30 mouse cellular contexts compared by ENCODE assay signal in genomic region chr7:26939262-26939661, GRCm38 (mm10). TPM values are rescaled to one million over a fixed set of nuclear protein-coding genes. Genes with fewer than 3 reads are reported as not detected.
"Had no signal": no experiment of that assay in that cellular context is flagged by ENCODE, and none has a peak within 500 bp of the region (broad histone marks: within the 10 kb centered on the region; RNA-seq: fewer than 3 reads in every experiment).

TSS of gene Cyp2a22 (minus strand) at chr7:26939384.

- H3K27me3 ChIP-seq: heart, embryonic 12.5 days; hindbrain, embryonic 12.5 days; intestine, embryonic 15.5 days; limb, embryonic 12.5 days; liver, embryonic 13.5 days had no signal

- DNase-seq: gastrocnemius, adult 2 months; gastrocnemius, postnatal 10 days; gastrocnemius, postnatal 25 days; heart, adult 2 months; heart, postnatal 10 days; heart, postnatal 4 days; kidney, adult 18-20 months; kidney, adult 8-10 months; kidney, postnatal 10 days; kidney, postnatal 25 days; kidney, postnatal 4 days; liver, embryonic 13.5 days had no signal

- H3K9ac ChIP-seq: heart, embryonic 12.5 days; hindbrain, embryonic 12.5 days; hindbrain, embryonic 14.5 days; intestine, embryonic 15.5 days; limb, embryonic 12.5 days; liver, embryonic 13.5 days had no signal

- H3K36me3 ChIP-seq: heart, embryonic 12.5 days; hindbrain, embryonic 10.5 days; hindbrain, embryonic 12.5 days; intestine, embryonic 15.5 days; limb, embryonic 10.5 days; limb, embryonic 12.5 days; liver, embryonic 13.5 days had no signal

- ATAC-seq: hindbrain, embryonic 16.5 days; inflammation-experienced regulatory T-cells, adult 6 months; intestine, embryonic 15.5 days; intestine, postnatal 0 days had no signal

- H3K4me1 ChIP-seq: heart, embryonic 12.5 days; hindbrain, embryonic 10.5 days; hindbrain, embryonic 12.5 days; intestine, embryonic 15.5 days; limb, embryonic 10.5 days; limb, embryonic 12.5 days; liver, embryonic 13.5 days had no signal

- H3K4me3 ChIP-seq: gastrocnemius, adult 2 months; heart, adult 2 months; heart, embryonic 12.5 days; hindbrain, embryonic 10.5 days; hindbrain, embryonic 12.5 days; intestine, embryonic 15.5 days; layer of hippocampus, adult 2 months; left cerebral cortex, adult 2 months; limb, embryonic 10.5 days; limb, embryonic 12.5 days; liver, embryonic 13.5 days had no signal

- H3K27ac ChIP-seq: gastrocnemius, adult 2 months; heart, adult 2 months; hindbrain, embryonic 10.5 days; hindbrain, embryonic 12.5 days; hindbrain, embryonic 14.5 days; intestine, embryonic 15.5 days; layer of hippocampus, adult 2 months; left cerebral cortex, adult 2 months; limb, embryonic 10.5 days; limb, embryonic 12.5 days; liver, embryonic 13.5 days had no signal

- H3K4me2 ChIP-seq: heart, embryonic 12.5 days; hindbrain, embryonic 12.5 days; hindbrain, embryonic 14.5 days; intestine, embryonic 15.5 days; limb, embryonic 12.5 days; liver, embryonic 13.5 days had no signal

- H3K9me3 ChIP-seq: intestine, embryonic 15.5 days; limb, embryonic 10.5 days had no signal

RNA-seq across cellular contexts. Expression of gene Cyp2a22, which starts in this region (rescaled TPM):
- polyA plus RNA-seq: frontal cortex, adult 2 months; heart, adult 2 months; heart, embryonic 12.5 days; heart, embryonic 14.5 days; heart, embryonic 16.5 days; hindbrain, embryonic 10.5 days; hindbrain, embryonic 12.5 days; hindbrain, embryonic 14.5 days; hindbrain, embryonic 16.5 days; inflammation-experienced regulatory T-cells, adult 6 months; intestine, embryonic 15.5 days; intestine, postnatal 0 days; kidney, embryonic 14.5 days; kidney, embryonic 16.5 days; limb, embryonic 10.5 days; limb, embryonic 12.5 days; limb, embryonic 14.5 days had no signal
